Mouse (Mus musculus): ENCODE measurements around the gene Ppfia4. TPM values are rescaled to one million over a fixed set of nuclear protein-coding genes. Genes with fewer than 3 reads are reported as not detected.

Ppfia4 gene
- total RNA-seq, 1 experiment: 14.1 TPM

DNA sequence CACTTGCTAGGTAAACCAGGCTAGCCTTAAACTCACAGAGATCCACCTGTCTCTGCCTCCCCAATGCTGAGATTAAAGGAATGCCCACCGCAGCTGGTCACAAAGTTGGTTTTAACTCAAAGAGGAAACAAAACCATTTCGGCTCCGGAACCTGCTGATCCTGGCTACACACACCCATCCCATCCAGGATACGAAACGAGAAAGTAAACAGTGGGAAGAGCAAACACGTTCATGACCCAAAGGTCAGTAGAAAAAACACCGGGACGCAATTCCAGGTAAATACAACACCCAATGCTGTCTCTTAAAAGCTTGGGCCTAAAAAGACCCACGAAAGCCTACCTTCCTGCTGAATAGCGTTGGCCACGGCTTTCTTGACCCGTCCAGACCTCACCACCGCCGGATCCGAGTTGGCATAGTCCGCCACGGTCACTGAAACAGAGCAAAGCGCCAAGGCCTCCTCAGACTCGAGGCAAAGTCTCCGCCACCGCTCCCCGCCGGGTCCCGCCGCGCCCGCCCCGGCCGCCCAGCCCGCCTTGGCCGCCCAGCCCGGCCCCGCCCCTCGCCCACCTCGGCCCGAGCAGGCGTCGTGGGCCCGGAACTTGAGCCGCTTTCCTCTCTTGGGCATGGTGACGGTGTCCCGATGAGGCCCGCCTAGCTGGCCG, 28.6 kb upstream of the Ppfia4 start:
- TF ChIP-seq ZC3H11A (IDR thresholded peaks at IDR 0.05; ENCODE audit: borderline replicate concordance, low read depth, low read length) (no peak), MAFK (IDR thresholded peaks at IDR 0.05; ENCODE audit: insufficient read depth, low read depth, low read length) (no peak), HCFC1 (IDR thresholded peaks at IDR 0.05; ENCODE audit: borderline replicate concordance, insufficient read depth, low read length) (no peak), CHD2 (IDR thresholded peaks at IDR 0.05; ENCODE audit: low read depth, low read length) (no peak), ZNF384 (IDR thresholded peaks at IDR 0.05; ENCODE audit: low read depth, low read length) (no peak)
- Histone ChIP-seq H3K4me1 (ENCODE audit: control insufficient read depth in 2 of 2, insufficient read depth in 2 of 2, low read length in 2 of 2, poor library complexity in 1 of 2) (peaks cover 0 to 5% of the 10 kb centered on the region in 2 experiments; a peak in 1 of 4 replicates), H3K36me3 (ENCODE audit: control insufficient read depth, insufficient read depth, low read length, poor library complexity, severe bottlenecking) (peaks cover 15% of the 10 kb centered on the region), H3K9me3 (ENCODE audit: control insufficient read depth, insufficient read depth, low read depth, low read length) (no peaks in the 10 kb centered on the region), H3K9ac (ENCODE audit: insufficient read depth, low read depth, low read length, poor library complexity, severe bottlenecking) (peak overlapping the region; percentile 96), H3K4me3 (ENCODE audit: insufficient read depth in 1 of 2, low read depth in 1 of 2, low read length in 2 of 2, poor library complexity in 1 of 2, severe bottlenecking in 1 of 2) (peak overlapping the region; percentile 92 to 93), H3K27ac (ENCODE audit: insufficient read depth, low read depth, low read length, poor library complexity, severe bottlenecking) (peak overlapping the region; percentile 78)
- in situ Hi-C loops (cut with MboI; ENCODE audit: low sequenced_read_pairs in 2 of 2, unreplicated experiment in 2 of 2): no loop called here
- no peak for DNase-seq (ENCODE audit: low read depth, low spot score)

DNA sequence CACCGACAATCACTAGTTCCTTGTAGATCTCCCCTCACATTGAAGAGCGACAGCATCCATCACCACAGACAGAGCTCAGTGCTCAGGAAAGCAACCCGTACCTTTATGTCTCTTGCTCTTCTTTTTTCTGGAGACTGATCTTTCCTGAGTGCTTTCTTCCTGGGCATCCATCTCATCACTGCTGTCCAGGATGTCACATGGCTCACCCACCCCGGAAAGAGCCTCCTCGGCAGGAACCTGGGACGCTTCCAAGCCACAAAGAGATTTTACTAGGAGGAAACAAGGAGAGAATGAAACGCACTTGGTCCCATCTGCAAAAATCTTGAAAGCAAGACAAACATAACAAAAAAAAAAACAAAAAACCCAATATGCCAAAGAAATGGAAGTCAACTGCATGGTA, 27.9 kb upstream of the Ppfia4 start:
- in situ Hi-C loops (cut with MboI; ENCODE audit: low sequenced_read_pairs in 2 of 2, unreplicated experiment in 2 of 2): no loop called here
- no peak for DNase-seq (ENCODE audit: low read depth, low spot score)
- H3K36me3 ChIP-seq (ENCODE audit: control insufficient read depth, insufficient read depth, low read length, poor library complexity, severe bottlenecking): peaks cover 21% of the 10 kb centered on the region
- H3K4me3 ChIP-seq (ENCODE audit: insufficient read depth in 1 of 2, low read depth in 1 of 2, low read length in 2 of 2, poor library complexity in 1 of 2, severe bottlenecking in 1 of 2): peak overlapping the region; percentile 92 to 93; a peak in 3 of 4 replicates
- peak overlapping the region; percentile 96 for H3K9ac ChIP-seq (ENCODE audit: insufficient read depth, low read depth, low read length, poor library complexity, severe bottlenecking)
- no peak for TF ChIP-seq CHD2 (IDR thresholded peaks at IDR 0.05; ENCODE audit: low read depth, low read length)
- H3K9me3 ChIP-seq (ENCODE audit: control insufficient read depth, insufficient read depth, low read depth, low read length): no peaks in the 10 kb centered on the region
- no peak overlapping the region for H3K27ac ChIP-seq (ENCODE audit: insufficient read depth, low read depth, low read length, poor library complexity, severe bottlenecking)
- H3K4me1 ChIP-seq (ENCODE audit: control insufficient read depth in 2 of 2, insufficient read depth in 2 of 2, low read length in 2 of 2, poor library complexity in 1 of 2): peaks cover 0 to 5% of the 10 kb centered on the region in 2 experiments; a peak in 1 of 4 replicates

DNA sequence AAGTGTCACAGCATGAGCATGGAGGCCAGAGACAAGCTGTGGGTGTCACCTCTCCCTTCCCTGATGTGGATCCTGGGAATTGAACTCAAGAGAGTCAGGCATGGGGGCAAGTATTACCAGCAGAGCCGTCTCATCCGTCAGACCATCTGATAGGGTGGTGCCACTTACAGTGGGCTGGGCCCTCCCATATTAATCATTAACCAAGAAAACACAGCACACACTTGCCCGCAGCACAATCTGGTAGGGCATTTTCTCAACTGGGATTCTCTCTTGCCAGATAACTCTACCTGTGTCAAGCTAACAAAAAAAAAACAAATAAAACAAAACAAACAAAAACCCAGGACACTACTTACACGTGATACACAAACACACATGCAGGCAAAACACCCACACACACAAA, 24.7 kb upstream of the Ppfia4 start:
- Histone ChIP-seq H3K9ac (ENCODE audit: insufficient read depth, low read depth, low read length, poor library complexity, severe bottlenecking) (no peak overlapping the region), H3K36me3 (ENCODE audit: control insufficient read depth, insufficient read depth, low read length, poor library complexity, severe bottlenecking) (peaks cover 33% of the 10 kb centered on the region), H3K4me1 (ENCODE audit: control insufficient read depth in 2 of 2, insufficient read depth in 2 of 2, low read length in 2 of 2, poor library complexity in 1 of 2) (peaks cover 0 to 5% of the 10 kb centered on the region in 2 experiments; a peak in 1 of 4 replicates), H3K9me3 (ENCODE audit: control insufficient read depth, insufficient read depth, low read depth, low read length) (no peaks in the 10 kb centered on the region), H3K27ac (ENCODE audit: insufficient read depth, low read depth, low read length, poor library complexity, severe bottlenecking) (no peak overlapping the region), H3K4me3 (ENCODE audit: insufficient read depth in 1 of 2, low read depth in 1 of 2, low read length in 2 of 2, poor library complexity in 1 of 2, severe bottlenecking in 1 of 2) (no peak overlapping the region)
- DNase-seq (ENCODE audit: low read depth, low spot score): no peak
- in situ Hi-C loops (cut with MboI; ENCODE audit: low sequenced_read_pairs in 2 of 2, unreplicated experiment in 2 of 2): loop anchor here in 1 of 2 experiments (10.0 kb wide), 1 partner anchor 257 kb away; no protein-coding TSS in a partner anchor
- TF ChIP-seq ZNF384 (IDR thresholded peaks at IDR 0.05; ENCODE audit: low read depth, low read length) (no peak), ZC3H11A (IDR thresholded peaks at IDR 0.05; ENCODE audit: borderline replicate concordance, low read depth, low read length) (no peak), CHD2 (IDR thresholded peaks at IDR 0.05; ENCODE audit: low read depth, low read length) (no peak), MAFK (IDR thresholded peaks at IDR 0.05; ENCODE audit: insufficient read depth, low read depth, low read length) (no peak), HCFC1 (IDR thresholded peaks at IDR 0.05; ENCODE audit: borderline replicate concordance, insufficient read depth, low read length) (no peak)

DNA sequence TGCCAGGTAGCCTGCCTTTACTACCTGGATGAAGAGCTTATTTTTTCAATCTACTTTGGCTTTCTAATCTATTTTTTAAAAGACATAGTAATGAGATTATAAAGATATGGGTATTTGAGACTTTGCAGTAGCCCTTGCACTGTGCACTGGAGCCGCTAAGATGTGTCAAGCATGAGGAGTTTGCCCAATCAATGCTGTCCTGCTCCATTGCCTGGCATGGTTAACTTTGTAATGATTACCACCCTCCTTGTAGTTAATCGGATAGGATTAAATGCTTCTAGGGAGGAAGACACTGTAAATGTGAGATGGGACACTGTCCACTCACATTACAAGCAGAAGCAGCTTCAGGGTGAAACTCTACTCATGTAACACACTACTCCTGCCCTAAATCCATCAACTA, 20.6 kb upstream of the Ppfia4 start:
- no peak overlapping the region for H3K9ac ChIP-seq (ENCODE audit: insufficient read depth, low read depth, low read length, poor library complexity, severe bottlenecking)
- H3K27ac ChIP-seq (ENCODE audit: insufficient read depth, low read depth, low read length, poor library complexity, severe bottlenecking): no peak overlapping the region
- no peak for DNase-seq (ENCODE audit: low read depth, low spot score)
- no peaks in the 10 kb centered on the region; a peak in 1 of 4 replicates for H3K4me1 ChIP-seq (ENCODE audit: control insufficient read depth in 2 of 2, insufficient read depth in 2 of 2, low read length in 2 of 2, poor library complexity in 1 of 2)
- no peak for TF ChIP-seq ZC3H11A (IDR thresholded peaks at IDR 0.05; ENCODE audit: borderline replicate concordance, low read depth, low read length)
- no peak for TF ChIP-seq MAFK (IDR thresholded peaks at IDR 0.05; ENCODE audit: insufficient read depth, low read depth, low read length)
- TF ChIP-seq HCFC1 (IDR thresholded peaks at IDR 0.05; ENCODE audit: borderline replicate concordance, insufficient read depth, low read length): no peak
- no peak for TF ChIP-seq ZNF384 (IDR thresholded peaks at IDR 0.05; ENCODE audit: low read depth, low read length)
- no peak for TF ChIP-seq CHD2 (IDR thresholded peaks at IDR 0.05; ENCODE audit: low read depth, low read length)
- in situ Hi-C loops (cut with MboI; ENCODE audit: low sequenced_read_pairs in 2 of 2, unreplicated experiment in 2 of 2): loop anchor here in 1 of 2 experiments (10.0 kb wide), 1 partner anchor 261 kb away; no protein-coding TSS in a partner anchor
- H3K36me3 ChIP-seq (ENCODE audit: control insufficient read depth, insufficient read depth, low read length, poor library complexity, severe bottlenecking): peaks cover 34% of the 10 kb centered on the region
- no peaks in the 10 kb centered on the region for H3K9me3 ChIP-seq (ENCODE audit: control insufficient read depth, insufficient read depth, low read depth, low read length)
- H3K4me3 ChIP-seq (ENCODE audit: insufficient read depth in 1 of 2, low read depth in 1 of 2, low read length in 2 of 2, poor library complexity in 1 of 2, severe bottlenecking in 1 of 2): no peak overlapping the region

Measured in ES-E14 (cell line).